Mouse (Mus musculus) lung, postnatal 0 days (tissue): ENCODE data around the gene Krtap5-2.

Source experiments
- CTCF ChIP-seq: IDR thresholded peaks from 2 replicates; pipeline ENCODE4 v1.5.1; 2016; ENCODE audit warnings: antibody characterized with exemption, mild to moderate bottlenecking
- EP300 ChIP-seq: IDR thresholded peaks from 2 replicates; pipeline ENCODE4 v1.6.1; 2016; ENCODE audit warnings: antibody characterized with exemption, mild to moderate bottlenecking, control low read depth

- TF ChIP-seq EP300 (no peak), CTCF (peak; percentile 39)
Observed at GRCm38 (mm10) chr7:142134206-142134995, 41.4 kb downstream of the Krtap5-2 start.
